Mouse (Mus musculus) lung, postnatal 25 days (tissue): Measurements from ENCODE around the gene Vmn2r42.
"Not testable (repeated sequence)": the region's sequence is repeated elsewhere in the genome, so short reads cannot be mapped to it uniquely, and the experiment has no call there.

Experiments used
- DNase-seq: peaks from one replicate; pipeline ENCODE4 v3.0.0; 2022; ENCODE audit warnings: low spot score

The Vmn2r42 gene

DNA sequence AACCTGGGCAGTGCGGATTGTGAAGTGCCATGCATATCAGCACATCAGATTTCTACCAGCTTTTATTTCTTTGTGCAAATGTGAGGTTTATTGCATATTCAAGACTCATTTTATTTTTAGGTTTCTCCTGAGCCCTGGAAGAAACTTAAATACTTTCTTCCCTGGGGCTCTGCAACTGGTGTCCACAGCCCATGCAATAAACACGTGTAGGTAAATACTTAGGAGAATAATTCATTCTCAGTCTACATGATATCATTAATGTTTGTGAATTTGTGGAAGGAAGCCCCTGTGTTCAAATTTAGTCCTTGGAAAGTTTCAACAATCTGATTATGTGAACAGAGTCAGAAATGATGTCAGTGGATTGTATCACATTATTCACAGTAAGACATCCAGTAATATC, at the start of gene Vmn2r42:
Gene Vmn2r42, minus strand, starts transcription at position 101 of the 400 bp plus-strand sequence.
- not testable (repeated sequence) for DNase-seq

DNA sequence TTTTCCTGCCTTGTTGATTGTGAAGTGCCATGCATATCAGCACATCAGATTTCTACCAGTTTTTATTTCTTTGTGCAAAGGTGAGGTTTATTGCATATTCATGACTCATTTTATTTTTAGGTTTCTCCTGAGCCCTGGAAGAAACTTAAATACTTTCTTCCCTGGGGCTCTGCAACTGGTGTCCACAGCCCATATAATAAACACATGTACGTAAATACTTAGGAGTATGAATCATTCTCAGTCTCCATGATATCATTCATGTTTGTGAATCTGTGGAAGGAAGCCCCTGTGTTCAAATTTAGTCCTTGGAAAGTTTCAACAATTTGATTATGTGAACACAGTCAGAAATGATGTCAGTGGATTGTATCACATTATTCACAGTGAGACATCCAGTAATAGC, 38.6 kb downstream of the Vmn2r42 start, which contains the start of gene Vmn2r41:
Gene Vmn2r41, minus strand, starts transcription at position 101 of the 400 bp plus-strand sequence.
- not testable (repeated sequence) for DNase-seq
